Mouse (Mus musculus) small intestine, adult 2 months (tissue): ENCODE data around the gene Rad51b.

ENCODE experiments used
- CTCF ChIP-seq: fragments of 200-500 bp; IDR thresholded peaks from 2 replicates; pipeline ENCODE4 v1.5.1; 2012; ENCODE audit warnings: low read depth, mild to moderate bottlenecking, control low read depth, inconsistent platforms, low read length, moderate library complexity, mixed read lengths; ENCODE audit not compliant: insufficient replicate concordance, insufficient read length; ENCODE audit errors: extremely low read depth
- POLR2A ChIP-seq: fragments of 200-500 bp; IDR thresholded peaks from 2 replicates; pipeline ENCODE4 v1.6.1; 2012; ENCODE audit warnings: low read depth, mild to moderate bottlenecking, control low read depth, inconsistent platforms, low read length, moderate library complexity

GRCm38 (mm10) chr12:79456251-79456650 is 159.2 kb downstream of the Rad51b start:
- TF ChIP-seq CTCF: no peak
- TF ChIP-seq POLR2A: no peak
